9 mouse cellular contexts compared by ENCODE assay signal in genomic region chr10:127040569-127041214, GRCm38 (mm10). TPM values are rescaled to one million over a fixed set of nuclear protein-coding genes. Genes with fewer than 3 reads are reported as not detected.
A peak's percentile ranks its signal among the peaks of the same experiment; 100 is the strongest.
DNase-seq lines count a peak whose midpoint lies in the region; ATAC-seq and TF ChIP-seq lines count a peak whose summit lies in the region.
"Had no signal": no experiment of that assay in that cellular context is flagged by ENCODE, and none has a peak within 500 bp of the region (broad histone marks: within the 10 kb centered on the region; RNA-seq: fewer than 3 reads in every experiment).

No protein-coding gene starts in this region.

- peak overlapping the region; percentile 98 for H3K4me2 ChIP-seq in lung, embryonic 14.5 days
- peak overlapping the region; percentile 97 for H3K4me2 ChIP-seq in forebrain, postnatal 0 days (ENCODE audit: low read depth)
- peak overlapping the region; percentile 97 for H3K4me2 ChIP-seq in limb, embryonic 12.5 days

- peaks cover 6% of the 10 kb centered on the region; the same call in 1 of the 2 replicates for H3K4me1 ChIP-seq in lung, embryonic 14.5 days (ENCODE audit: insufficient read depth)
- peaks cover 6% of the 10 kb centered on the region for H3K4me1 ChIP-seq in forebrain, postnatal 0 days (ENCODE audit: insufficient read depth)
- peaks cover 12% of the 10 kb centered on the region for H3K4me1 ChIP-seq in limb, embryonic 12.5 days (replicated peaks)

- ATAC-seq in lung, embryonic 14.5 days (ENCODE audit: insufficient read depth): no peak; the same call in 1 of the 2 replicates
- no peak; the same call in 1 of the 2 replicates for ATAC-seq in forebrain, postnatal 0 days
- ATAC-seq in limb, embryonic 12.5 days (ENCODE audit: insufficient number of reproducible peaks, insufficient read depth, low FRiP score, low TSS enrichment, low read depth): peak; percentile 24; the same call in 1 of the 2 replicates

- TF ChIP-seq CTCF in lung, embryonic 14.5 days (IDR thresholded peaks at IDR 0.05; ENCODE audit: low read depth): no peak
- TF ChIP-seq CTCF in forebrain, postnatal 0 days (IDR thresholded peaks at IDR 0.05; ENCODE audit: low read depth): no peak

- H3K27me3 ChIP-seq in lung, embryonic 14.5 days (ENCODE audit: insufficient read depth, low read length): peaks cover 5% of the 10 kb centered on the region
- H3K27me3 ChIP-seq in forebrain, postnatal 0 days (ENCODE audit: insufficient read depth, low read length): no peaks in the 10 kb centered on the region
- H3K27me3 ChIP-seq in limb, embryonic 12.5 days: peaks cover 19% of the 10 kb centered on the region

- peak overlapping the region; percentile 68 for H3K9ac ChIP-seq in lung, embryonic 14.5 days
- H3K9ac ChIP-seq in forebrain, postnatal 0 days: peak overlapping the region; percentile 57
- peak overlapping the region; percentile 72 for H3K9ac ChIP-seq in limb, embryonic 12.5 days (replicated peaks)

- no peaks in the 10 kb centered on the region for H3K9me3 ChIP-seq in lung, embryonic 14.5 days (ENCODE audit: low read depth, low read length)
- H3K9me3 ChIP-seq in forebrain, postnatal 0 days (ENCODE audit: low read length): no peaks in the 10 kb centered on the region
- no peaks in the 10 kb centered on the region for H3K9me3 ChIP-seq in limb, embryonic 12.5 days

- 1% methylated on average over 20 of the region's 20 CpGs for WGBS in lung, embryonic 14.5 days
- under 1% methylated on average over 20 of the region's 20 CpGs for whole genome bisulfite sequencing in forebrain, postnatal 0 days
- WGBS in limb, embryonic 12.5 days: under 1% methylated on average over 20 of the region's 20 CpGs

- H3K4me3 ChIP-seq in lung, embryonic 14.5 days (ENCODE audit: low read depth, low read length): peak overlapping the region; percentile 77
- H3K4me3 ChIP-seq in forebrain, postnatal 0 days (ENCODE audit: low read depth, low read length): peak overlapping the region; percentile 76
- H3K4me3 ChIP-seq in limb, embryonic 12.5 days (replicated peaks): peak overlapping the region; percentile 82

- H3K36me3 ChIP-seq in lung, embryonic 14.5 days (ENCODE audit: insufficient read depth): peaks cover 18% of the 10 kb centered on the region
- 0 out of 2 replicates have a peak, but pooled peaks cover 3% of the 10 kb centered on the region for H3K36me3 ChIP-seq in forebrain, postnatal 0 days (ENCODE audit: insufficient read depth)
- H3K36me3 ChIP-seq in limb, embryonic 12.5 days: peaks cover 20% of the 10 kb centered on the region

- H3K27ac ChIP-seq in lung, embryonic 14.5 days (ENCODE audit: low read depth): peak overlapping the region; percentile 42
- H3K27ac ChIP-seq in forebrain, postnatal 0 days (ENCODE audit: low read depth, low read length): no peak overlapping the region
- no peak overlapping the region for H3K27ac ChIP-seq in limb, embryonic 12.5 days

- peak; percentile 32 for DNase-seq in adrenal gland, postnatal 25 days
- DNase-seq in adrenal gland, adult 2 months: no peak
- peak; percentile 41 for DNase-seq in lung, embryonic 14.5 days
- DNase-seq in lung, postnatal 10 days: no peak
- no peak for DNase-seq in forebrain, postnatal 0 days
- peak; percentile 62 to 72 for DNase-seq in right cerebral cortex, adult 2 months (ENCODE audit: low spot score in 2 of 2)
- no peak for DNase-seq in embryo, embryonic 10 days (ENCODE audit: low spot score)

RNA-seq across cellular contexts. Expression of gene Mettl1, which starts 0.5 kb away (rescaled TPM):
- 17.6 and 23.0 TPM in 2 replicates for total RNA-seq in adrenal gland, postnatal 25 days (2021)
- 10 to 100 TPM; 17.7 to 23.0 TPM for total RNA-seq in adrenal gland, adult 2 months (2021)
- 18.2 and 23.7 TPM in 2 replicates for polyA plus RNA-seq in adrenal gland, adult 2 months (2012; rRNA removed)
- 59.5 and 60.7 TPM in 2 replicates for polyA plus RNA-seq in lung, embryonic 14.5 days (2014; fragmentation: Nextera tagmentation; extraction: Ambion mirVana)
- 9.2 and 10.9 TPM in 2 replicates for total RNA-seq in forebrain, postnatal 0 days (2014; rRNA removed)
- polyA plus RNA-seq in forebrain, postnatal 0 days (2015; fragmentation: Nextera tagmentation; extraction: Ambion mirVana): 16.1 and 21.0 TPM in 2 replicates
- polyA plus RNA-seq in limb, embryonic 12.5 days (2016; fragmentation: Nextera tagmentation; extraction: Ambion mirVana): 52.5 and 53.7 TPM in 2 replicates

RNA-seq across cellular contexts. Expression of gene Eef1akmt3, which starts 0.6 kb away (rescaled TPM):
- 0.49 TPM in 1 of 2 replicates, not detected in the other for total RNA-seq in adrenal gland, postnatal 25 days (2021)
- under 1 TPM; 0.14 to 0.69 TPM for total RNA-seq in adrenal gland, adult 2 months (2021)
- 0.18 and 0.23 TPM in 2 replicates for polyA plus RNA-seq in adrenal gland, adult 2 months (2012; rRNA removed)
- polyA plus RNA-seq in lung, embryonic 14.5 days (2014; fragmentation: Nextera tagmentation; extraction: Ambion mirVana): 0.53 and 0.74 TPM in 2 replicates
- 0.14 TPM in 1 of 2 replicates, not detected in the other for total RNA-seq in forebrain, postnatal 0 days (2014; rRNA removed)
- polyA plus RNA-seq in forebrain, postnatal 0 days (2015; fragmentation: Nextera tagmentation; extraction: Ambion mirVana): 0.08 and 0.15 TPM in 2 replicates
- 0.50 TPM in 2 replicates for polyA plus RNA-seq in limb, embryonic 12.5 days (2016; fragmentation: Nextera tagmentation; extraction: Ambion mirVana)
- total RNA-seq: heart, postnatal 36 days had no signal

RNA-seq across cellular contexts. Expression of gene Cyp27b1, which starts 7.4 kb away (rescaled TPM):
- 0.33 TPM in 1 of 2 replicates, not detected in the other for total RNA-seq in adrenal gland, postnatal 25 days (2021)
- under 1 TPM; 0.28 to 0.61 TPM for total RNA-seq in adrenal gland, adult 2 months (2021)
- 0.28 and 0.35 TPM in 2 replicates for polyA plus RNA-seq in adrenal gland, adult 2 months (2012; rRNA removed)
- 0.09 TPM in 1 of 2 replicates, not detected in the other for polyA plus RNA-seq in lung, embryonic 14.5 days (2014; fragmentation: Nextera tagmentation; extraction: Ambion mirVana)
- total RNA-seq in forebrain, postnatal 0 days (2014; rRNA removed): 0.08 and 0.33 TPM in 2 replicates
- 0.11 TPM in 2 replicates for polyA plus RNA-seq in forebrain, postnatal 0 days (2015; fragmentation: Nextera tagmentation; extraction: Ambion mirVana)
- 0.16 TPM in 1 of 2 replicates, not detected in the other for polyA plus RNA-seq in limb, embryonic 12.5 days (2016; fragmentation: Nextera tagmentation; extraction: Ambion mirVana)

RNA-seq across cellular contexts. Expression of gene Tsfm, which starts 10.1 kb away (rescaled TPM):
- total RNA-seq in adrenal gland, postnatal 25 days (2021): 50.6 and 66.8 TPM in 2 replicates
- total RNA-seq in adrenal gland, adult 2 months (2021): 10 to 100 TPM; 42.2 to 67.9 TPM
- 55.0 and 68.9 TPM in 2 replicates for polyA plus RNA-seq in adrenal gland, adult 2 months (2012; rRNA removed)
- 76.8 and 77.3 TPM in 2 replicates for polyA plus RNA-seq in lung, embryonic 14.5 days (2014; fragmentation: Nextera tagmentation; extraction: Ambion mirVana)
- 39.2 and 55.6 TPM in 2 replicates for total RNA-seq in forebrain, postnatal 0 days (2014; rRNA removed)
- 45.8 and 52.1 TPM in 2 replicates for polyA plus RNA-seq in forebrain, postnatal 0 days (2015; fragmentation: Nextera tagmentation; extraction: Ambion mirVana)
- 85.2 and 99.1 TPM in 2 replicates for polyA plus RNA-seq in limb, embryonic 12.5 days (2016; fragmentation: Nextera tagmentation; extraction: Ambion mirVana)

RNA-seq across cellular contexts. Expression of gene March9, which starts 19.3 kb away (rescaled TPM):
- 8.6 and 10.9 TPM in 2 replicates for total RNA-seq in adrenal gland, postnatal 25 days (2021)
- total RNA-seq in adrenal gland, adult 2 months (2021): 10 to 100 TPM in 1 of 2 experiments, 1 to 10 TPM in 1; 5.4 to 12.2 TPM
- polyA plus RNA-seq in adrenal gland, adult 2 months (2012; rRNA removed): 20.1 and 20.6 TPM in 2 replicates
- polyA plus RNA-seq in lung, embryonic 14.5 days (2014; fragmentation: Nextera tagmentation; extraction: Ambion mirVana): 0.99 and 1.5 TPM in 2 replicates
- total RNA-seq in forebrain, postnatal 0 days (2014; rRNA removed): 70.7 and 75.8 TPM in 2 replicates
- polyA plus RNA-seq in forebrain, postnatal 0 days (2015; fragmentation: Nextera tagmentation; extraction: Ambion mirVana): 7.9 and 8.1 TPM in 2 replicates
- polyA plus RNA-seq in limb, embryonic 12.5 days (2016; fragmentation: Nextera tagmentation; extraction: Ambion mirVana): 1.5 and 1.9 TPM in 2 replicates

Comparison
In these comparisons a context has a peak if more than half of its experiments do, and no peak if none do; other contexts are left out.
1. DNase-seq: peak in adrenal gland, postnatal 25 days (single experiment), lung, embryonic 14.5 days (single experiment) and right cerebral cortex, adult 2 months (2 of 2); none in adrenal gland, adult 2 months (single experiment), lung, postnatal 10 days (single experiment), forebrain, postnatal 0 days (single experiment) and embryo, embryonic 10 days (single experiment).
2. Peak in every context shown above with its lines, with median percentiles within 50 percentile points of each other: H3K4me2 ChIP-seq, H3K4me3 ChIP-seq and H3K9ac ChIP-seq.